Mouse (Mus musculus) v-Abl transformed pro-B cells (cell line): ENCODE measurements at regions not wholly inside any gene's neighbourhood (a gene's known extent, or its start where the extent isn't known, plus 50 kb on each side); places are given as distances from the start of the nearest gene placed in this dataset.

Source experiments
- in situ Hi-C, 2 experiments: fragments of 400-800 bp; cut with MboI; formaldehyde crosslinking; loops; one replicate each; pipeline ENCODE4 v1.15.1; 2025; ENCODE audit not compliant: unreplicated experiment in 2 of 2

GRCm38 (mm10) chr6:66012675-66013074, 60.3 kb downstream of the 4930544G11Rik start:
- in situ Hi-C loops = no loop called here

- in situ Hi-C loops = no loop called here
Observed at GRCm38 (mm10) chr6:66023531-66023930, 71.1 kb downstream of the 4930544G11Rik start.

- in situ Hi-C loops = no loop called here
Observed at GRCm38 (mm10) chr6:66036789-66037188, 84.4 kb downstream of the 4930544G11Rik start.

GRCm38 (mm10) chr6:66051852-66052251, 99.4 kb downstream of the 4930544G11Rik start:
- in situ Hi-C loops = no loop called here

- in situ Hi-C loops = no loop called here
Observed at GRCm38 (mm10) chr6:66052386-66052785, 100.0 kb downstream of the 4930544G11Rik start.

GRCm38 (mm10) chr6:66053197-66053596, 100.8 kb downstream of the 4930544G11Rik start:
- in situ Hi-C loops = no loop called here

GRCm38 (mm10) chr6:66068874-66069273, 116.5 kb downstream of the 4930544G11Rik start:
- in situ Hi-C loops = no loop called here

GRCm38 (mm10) chr6:66077445-66077844, 125.0 kb downstream of the 4930544G11Rik start:
- in situ Hi-C loops = no loop called here

GRCm38 (mm10) chr6:66078769-66079168, 126.4 kb downstream of the 4930544G11Rik start:
- in situ Hi-C loops = no loop called here

GRCm38 (mm10) chr6:66101555-66102071, 149.2 kb downstream of the 4930544G11Rik start:
- in situ Hi-C loops = no loop called here

- in situ Hi-C loops = no loop called here
Observed at GRCm38 (mm10) chr6:66114366-66114765, 162.0 kb downstream of the 4930544G11Rik start.

GRCm38 (mm10) chr6:66121479-66122183, 169.2 kb downstream of the 4930544G11Rik start:
- in situ Hi-C loops = no loop called here

GRCm38 (mm10) chr6:66124292-66124691, 171.9 kb downstream of the 4930544G11Rik start:
- in situ Hi-C loops = no loop called here

GRCm38 (mm10) chr6:66151786-66152185, 199.4 kb downstream of the 4930544G11Rik start:
- in situ Hi-C loops = no loop called here

- in situ Hi-C loops = no loop called here
Observed at GRCm38 (mm10) chr6:66154831-66155230, 202.4 kb downstream of the 4930544G11Rik start.

GRCm38 (mm10) chr6:66160805-66161204, 208.4 kb downstream of the 4930544G11Rik start:
- in situ Hi-C loops = no loop called here

GRCm38 (mm10) chr6:66168913-66169312, 216.5 kb downstream of the 4930544G11Rik start:
- in situ Hi-C loops = no loop called here

GRCm38 (mm10) chr6:66197990-66198389, 245.6 kb downstream of the 4930544G11Rik start:
- in situ Hi-C loops = no loop called here

GRCm38 (mm10) chr6:66200136-66200790, 247.9 kb downstream of the 4930544G11Rik start:
- in situ Hi-C loops = no loop called here

GRCm38 (mm10) chr6:66206197-66206925, 254.0 kb downstream of the 4930544G11Rik start:
- in situ Hi-C loops = no loop called here

- in situ Hi-C loops = no loop called here
Observed at GRCm38 (mm10) chr6:66217543-66217942, 265.1 kb downstream of the 4930544G11Rik start.
